Mouse (Mus musculus): ENCODE results near the gene March7.
A peak's percentile ranks its signal among the peaks of the same experiment; 100 is the strongest.

The March7 gene

GRCm38 (mm10) chr2:60209703-60210651 lies at the start of gene March7, which contains the start of gene Baz2b:
Gene March7, plus strand, starts transcription at chr2:60209887.
Gene Baz2b, minus strand, starts transcription at chr2:60209839.
- peak; percentile 92 for DNase-seq (ENCODE audit: low read depth, low spot score)

- DNase-seq (ENCODE audit: low read depth, low spot score), result no peak
Observed at GRCm38 (mm10) chr2:60163744-60164143, 45.9 kb upstream of the March7 start.

- DNase-seq (ENCODE audit: low read depth, low spot score), result no peak
Observed at GRCm38 (mm10) chr2:60165679-60166078, 44.0 kb upstream of the March7 start.

GRCm38 (mm10) chr2:60166878-60167277 lies 42.8 kb upstream of the March7 start:
- DNase-seq (ENCODE audit: low read depth, low spot score), result no peak

- peak; percentile 67 for DNase-seq (ENCODE audit: low read depth, low spot score)
Observed at GRCm38 (mm10) chr2:60171786-60172530, 37.7 kb upstream of the March7 start.

GRCm38 (mm10) chr2:60172531-60172914 lies 37.2 kb upstream of the March7 start:
- DNase-seq (ENCODE audit: low read depth, low spot score), result peak; percentile 22

GRCm38 (mm10) chr2:60173190-60173589 lies 36.5 kb upstream of the March7 start:
- no peak for DNase-seq (ENCODE audit: low read depth, low spot score)

GRCm38 (mm10) chr2:60173595-60173994 lies 36.1 kb upstream of the March7 start:
- no peak for DNase-seq (ENCODE audit: low read depth, low spot score)

GRCm38 (mm10) chr2:60175078-60175477 lies 34.6 kb upstream of the March7 start:
- DNase-seq (ENCODE audit: low read depth, low spot score), result no peak

- DNase-seq (ENCODE audit: low read depth, low spot score), result no peak
Observed at GRCm38 (mm10) chr2:60176087-60176486, 33.6 kb upstream of the March7 start.

- DNase-seq (ENCODE audit: low read depth, low spot score), result no peak
Observed at GRCm38 (mm10) chr2:60177490-60177889, 32.2 kb upstream of the March7 start.

GRCm38 (mm10) chr2:60181696-60182095 lies 28.0 kb upstream of the March7 start:
- no peak for DNase-seq (ENCODE audit: low read depth, low spot score)

- no peak for DNase-seq (ENCODE audit: low read depth, low spot score)
Observed at GRCm38 (mm10) chr2:60196841-60197240, 12.8 kb upstream of the March7 start.

GRCm38 (mm10) chr2:60200051-60200562 lies 9.6 kb upstream of the March7 start:
- peak; percentile 33 for DNase-seq (ENCODE audit: low read depth, low spot score)

GRCm38 (mm10) chr2:60200667-60201066 lies 9.0 kb upstream of the March7 start:
- DNase-seq (ENCODE audit: low read depth, low spot score), result no peak

GRCm38 (mm10) chr2:60202900-60203530 lies 6.7 kb upstream of the March7 start:
- no peak for DNase-seq (ENCODE audit: low read depth, low spot score)

GRCm38 (mm10) chr2:60203733-60204132 lies 6.0 kb upstream of the March7 start:
- no peak for DNase-seq (ENCODE audit: low read depth, low spot score)

GRCm38 (mm10) chr2:60204162-60204561 lies 5.5 kb upstream of the March7 start:
- DNase-seq (ENCODE audit: low read depth, low spot score), result no peak

GRCm38 (mm10) chr2:60205795-60206194 lies 3.9 kb upstream of the March7 start:
- DNase-seq (ENCODE audit: low read depth, low spot score), result no peak

- peak; percentile 63 for DNase-seq (ENCODE audit: low read depth, low spot score)
Observed at GRCm38 (mm10) chr2:60209122-60209611, 520 bp upstream of the March7 start.

- DNase-seq (ENCODE audit: low read depth, low spot score), result peak; percentile 38
Observed at GRCm38 (mm10) chr2:60210821-60211220, 1.1 kb downstream of the March7 start.

- no peak for DNase-seq (ENCODE audit: low read depth, low spot score)
Observed at GRCm38 (mm10) chr2:60212488-60212887, 2.8 kb downstream of the March7 start.
